In the genomic region with DNA sequence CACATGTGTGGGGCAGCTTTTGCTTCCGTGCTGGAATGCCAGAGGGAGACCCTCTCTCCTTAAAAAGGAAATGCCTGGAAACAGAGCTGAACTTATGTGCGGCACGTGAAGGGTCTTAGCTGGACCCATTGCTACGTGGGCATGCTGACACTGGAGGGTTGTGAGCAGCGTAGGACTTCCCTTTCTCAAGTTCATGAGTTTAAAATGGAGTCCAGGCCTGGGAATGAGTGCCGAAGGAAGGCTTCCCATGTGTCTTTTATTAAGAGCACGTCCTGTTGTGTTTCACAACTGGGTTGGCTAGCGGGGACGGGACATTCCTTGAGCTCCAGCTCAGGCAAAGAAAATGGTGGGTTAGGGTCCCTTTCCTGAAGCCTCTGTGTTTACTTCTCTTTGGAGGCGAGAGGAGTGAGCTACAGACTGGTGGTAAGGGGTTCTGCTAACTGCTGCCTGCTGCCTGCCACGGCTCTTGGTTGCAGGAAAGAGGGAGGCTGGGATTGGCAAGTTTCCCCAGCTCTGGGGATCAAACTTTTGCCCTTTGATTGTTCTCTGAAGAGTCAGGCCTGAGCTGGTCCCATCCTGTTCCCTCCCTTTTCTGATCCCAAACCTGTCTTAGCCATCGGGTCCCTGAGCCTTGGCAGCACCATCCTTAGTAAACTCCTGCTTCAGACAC, we compare ENCODE assay signal across 11 mouse cellular contexts. TPM values are rescaled to one million over a fixed set of nuclear protein-coding genes. Genes with fewer than 3 reads are reported as not detected.
A peak's percentile ranks its signal among the peaks of the same experiment; 100 is the strongest.
DNase-seq lines count a peak whose midpoint lies in the region; ATAC-seq and TF ChIP-seq lines count a peak whose summit lies in the region.
"Had no signal": no experiment of that assay in that cellular context is flagged by ENCODE, and none has a peak within 500 bp of the region (broad histone marks: within the 10 kb centered on the region; RNA-seq: fewer than 3 reads in every experiment).

No protein-coding gene starts in this region.

- H3K4me3 ChIP-seq in lung, embryonic 14.5 days (ENCODE audit: low read depth, low read length), result no peak overlapping the region
- H3K4me3 ChIP-seq in lung, adult 2 months (replicated peaks; ENCODE audit: extremely low read depth, low read depth, low read length), result no peak overlapping the region
- peak overlapping the region; percentile 94 for H3K4me3 ChIP-seq in forebrain, embryonic 15.5 days
- no peak overlapping the region for H3K4me3 ChIP-seq in limb, embryonic 11.5 days (ENCODE audit: low read depth, low read length)
- H3K4me3 ChIP-seq: lung, embryonic 15.5 days had no signal

- H3K27ac ChIP-seq in lung, embryonic 14.5 days (ENCODE audit: low read depth), result no peak overlapping the region
- peak overlapping the region; percentile 10; the same call in 1 of the 2 replicates for H3K27ac ChIP-seq in forebrain, embryonic 15.5 days (replicated peaks)
- peak overlapping the region; percentile 43 for H3K27ac ChIP-seq in limb, embryonic 11.5 days (replicated peaks; ENCODE audit: low read depth, low read length)
- H3K27ac ChIP-seq: lung, embryonic 15.5 days had no signal

- no peaks in the 10 kb centered on the region for H3K4me1 ChIP-seq in lung, embryonic 14.5 days (ENCODE audit: insufficient read depth)
- no peaks in the 10 kb centered on the region for H3K4me1 ChIP-seq in lung, adult 2 months (ENCODE audit: control insufficient read depth, insufficient read depth, low read length)
- peaks cover 34% of the 10 kb centered on the region for H3K4me1 ChIP-seq in forebrain, embryonic 15.5 days
- H3K4me1 ChIP-seq in limb, embryonic 11.5 days (ENCODE audit: control insufficient read depth, insufficient read depth, low read length), result peaks cover 26% of the 10 kb centered on the region

- peak; percentile 17 for DNase-seq in lung, embryonic 14.5 days
- DNase-seq in lung, adult 2 months, result no peak
- DNase-seq in limb, embryonic 11.5 days (ENCODE audit: low spot score), result peak; percentile 66
- no peak for DNase-seq in right cerebral cortex, postnatal 4 days
- no peak for DNase-seq in left cerebral cortex, adult 18-20 months (ENCODE audit: low spot score in 2 of 2)
- DNase-seq in cerebellum, adult 11-12 months, result no peak
- DNase-seq in left cerebral cortex, postnatal 25 days (ENCODE audit: low spot score in 2 of 2), result no peak

- intact Hi-C loops in left cerebral cortex, postnatal 25 days (cut with DNase I), result no loop called here

- no peaks in the 10 kb centered on the region for H3K36me3 ChIP-seq in lung, embryonic 14.5 days (ENCODE audit: insufficient read depth)
- H3K36me3 ChIP-seq in forebrain, embryonic 15.5 days, result peaks cover 6% of the 10 kb centered on the region; the same call in 1 of the 2 replicates
- H3K36me3 ChIP-seq in limb, embryonic 11.5 days (ENCODE audit: control insufficient read depth, insufficient read depth, low read length), result no peaks in the 10 kb centered on the region
- H3K36me3 ChIP-seq: G1E; lung, embryonic 15.5 days had no signal

- no peak for ATAC-seq in lung, embryonic 14.5 days (ENCODE audit: insufficient read depth)
- no peak for ATAC-seq in forebrain, embryonic 15.5 days (replicated peaks)
- no peak for ATAC-seq in limb, embryonic 11.5 days (ENCODE audit: insufficient number of reproducible peaks, low FRiP score, low TSS enrichment, low read depth)

- no peaks in the 10 kb centered on the region for H3K9me3 ChIP-seq in lung, embryonic 14.5 days (ENCODE audit: low read depth, low read length)
- no peaks in the 10 kb centered on the region for H3K9me3 ChIP-seq in forebrain, embryonic 15.5 days
- H3K9me3 ChIP-seq in limb, embryonic 11.5 days (ENCODE audit: control insufficient read depth, low read length), result no peaks in the 10 kb centered on the region
- H3K9me3 ChIP-seq: lung, embryonic 15.5 days had no signal

- no peak overlapping the region for H3K9ac ChIP-seq in lung, embryonic 14.5 days
- peak overlapping the region; percentile 25; the same call in 1 of the 2 replicates for H3K9ac ChIP-seq in forebrain, embryonic 15.5 days (replicated peaks)
- H3K9ac ChIP-seq in limb, embryonic 11.5 days (ENCODE audit: low read length), result peak overlapping the region; percentile 31
- H3K9ac ChIP-seq: lung, embryonic 15.5 days had no signal

- H3K4me2 ChIP-seq in lung, embryonic 14.5 days, result peak overlapping the region; percentile 12; the same call in 1 of the 2 replicates
- peak overlapping the region; percentile 70 for H3K4me2 ChIP-seq in forebrain, embryonic 15.5 days (replicated peaks)
- H3K4me2 ChIP-seq in limb, embryonic 11.5 days (ENCODE audit: low read depth, severe bottlenecking), result peak overlapping the region; percentile 64; the same call in 1 of the 2 replicates
- H3K4me2 ChIP-seq: lung, embryonic 15.5 days had no signal

- WGBS in lung, embryonic 14.5 days, result 47% methylated on average over 12 of the region's 12 CpGs
- WGBS in lung, adult 2 months, result 48% methylated on average over 12 of the region's 12 CpGs
- 68% methylated on average over 12 of the region's 12 CpGs for WGBS in forebrain, embryonic 15.5 days
- WGBS in limb, embryonic 11.5 days, result 21% methylated on average over 12 of the region's 12 CpGs

- TF ChIP-seq CTCF in lung, embryonic 14.5 days (IDR thresholded peaks at IDR 0.05; ENCODE audit: low read depth), result no peak
- no peak for TF ChIP-seq CTCF in lung, adult 2 months (IDR thresholded peaks at IDR 0.05; ENCODE audit: insufficient read depth, low read length)

- peaks cover 47% of the 10 kb centered on the region for H3K27me3 ChIP-seq in lung, embryonic 14.5 days (ENCODE audit: insufficient read depth, low read length)
- H3K27me3 ChIP-seq in forebrain, embryonic 15.5 days, result no peaks in the 10 kb centered on the region; the same call in 1 of the 2 replicates
- peaks cover 4% of the 10 kb centered on the region for H3K27me3 ChIP-seq in limb, embryonic 11.5 days (ENCODE audit: control insufficient read depth, insufficient read depth, low read length)

- no peak for TF ChIP-seq POLR2A in lung, adult 2 months (IDR thresholded peaks at IDR 0.05; ENCODE audit: borderline replicate concordance, extremely low read depth, low read depth, low read length)

RNA-seq across cellular contexts. Expression of gene Arhgef7, which starts 2.9 kb away (rescaled TPM):
- polyA plus RNA-seq in lung, embryonic 14.5 days (2014; fragmentation: Nextera tagmentation; extraction: Ambion mirVana), result 39.0 and 41.6 TPM in 2 replicates
- 50.9 and 56.2 TPM in 2 replicates for polyA plus RNA-seq in lung, adult 2 months (2012; rRNA removed)
- polyA plus RNA-seq in forebrain, embryonic 15.5 days (2015; fragmentation: Nextera tagmentation; extraction: Ambion mirVana), result 77.1 and 86.4 TPM in 2 replicates
- polyA plus RNA-seq in limb, embryonic 11.5 days (2014; fragmentation: Nextera tagmentation; extraction: Ambion mirVana), result 52.0 and 63.3 TPM in 2 replicates
- 100 to 1,000 TPM; 116 to 119 TPM for total RNA-seq in left cerebral cortex, adult 18-20 months (2021)
- 100 to 1,000 TPM; 137 to 142 TPM for total RNA-seq in left cerebral cortex, postnatal 25 days (2021)

RNA-seq across cellular contexts. Expression of gene 1700016D06Rik, which starts 29.5 kb away (rescaled TPM):
- polyA plus RNA-seq in lung, embryonic 14.5 days (2014; fragmentation: Nextera tagmentation; extraction: Ambion mirVana), result not detected in 2 replicates
- not detected in 2 replicates for polyA plus RNA-seq in lung, adult 2 months (2012; rRNA removed)
- 0.25 and 0.56 TPM in 2 replicates for polyA plus RNA-seq in forebrain, embryonic 15.5 days (2015; fragmentation: Nextera tagmentation; extraction: Ambion mirVana)
- polyA plus RNA-seq in limb, embryonic 11.5 days (2014; fragmentation: Nextera tagmentation; extraction: Ambion mirVana), result not detected in 2 replicates
- total RNA-seq in left cerebral cortex, adult 18-20 months (2021), result not detected
- total RNA-seq in left cerebral cortex, postnatal 25 days (2021), result not detected
- total RNA-seq: heart, postnatal 14 days had no signal
- polyA plus RNA-seq: G1E; lung, embryonic 15.5 days had no signal

Comparison
In these comparisons a context has a peak if more than half of its experiments do, and no peak if none do; other contexts are left out.
1. DNase-seq: peak in lung, embryonic 14.5 days (single experiment) and limb, embryonic 11.5 days (single experiment); none in lung, adult 2 months (single experiment), right cerebral cortex, postnatal 4 days (single experiment), left cerebral cortex, adult 18-20 months (0 of 2), cerebellum, adult 11-12 months (single experiment) and left cerebral cortex, postnatal 25 days (0 of 2).
2. H3K4me2 ChIP-seq: peak in every context shown above with its lines; median percentile 70 in forebrain, embryonic 15.5 days; 64 in limb, embryonic 11.5 days; 12 in lung, embryonic 14.5 days.